Mouse (Mus musculus) liver, embryonic 14.5 days (tissue): ENCODE data around the gene Igsf6. TPM values are rescaled to one million over a fixed set of nuclear protein-coding genes. Genes with fewer than 3 reads are reported as not detected.

Experiments used
- ATAC-seq: fragments of 200-750 bp; cut with Nextera tagmentation; 2 replicates; pipeline ENCODE4 v1.8.0; 2017; ENCODE audit warnings: moderate number of reproducible peaks, mild to moderate bottlenecking, moderate library complexity; ENCODE audit not compliant: insufficient read depth
- DNase-seq, 3 experiments: peaks; one replicate each; pipeline ENCODE4 v3.0.0-alpha.2; 2012 to 2013; ENCODE audit warnings: low read depth in 3 of 3, low spot score in 3 of 3
- H3K27ac ChIP-seq: fragments of 300-500 bp; sonication (generic); 2 replicates; pipeline ENCODE4 v1.5.1; 2014; ENCODE audit warnings: moderate library complexity, mild to moderate bottlenecking, control low read depth, inconsistent platforms
- H3K27me3 ChIP-seq: fragments of 300-500 bp; sonication (generic); 2 replicates; pipeline ENCODE4 v1.6.1; 2014; ENCODE audit warnings: mild to moderate bottlenecking, low read length, moderate library complexity; ENCODE audit not compliant: control insufficient read depth, insufficient read depth
- H3K36me3 ChIP-seq: fragments of 300-500 bp; sonication (generic); replicated peaks from 2 replicates; pipeline ENCODE4 v1.6.1; 2014; ENCODE audit warnings: low read depth; ENCODE audit not compliant: control insufficient read depth, insufficient read depth
- H3K4me1 ChIP-seq, 2 experiments: fragments of 200-500 bp in 1 of 2; fragments of 300-500 bp in 1 of 2; sonication (generic) in 1 of 2; replicated peaks; 2 replicates each; pipeline ENCODE4 v1.6.1; 2012 to 2014; ENCODE audit warnings: antibody characterized with exemption in 1 of 2, inconsistent platforms in 1 of 2, low read length in 1 of 2; ENCODE audit not compliant: control insufficient read depth in 2 of 2, insufficient read depth in 2 of 2
- H3K4me2 ChIP-seq: fragments of 300-500 bp; sonication (generic); 2 replicates; pipeline ENCODE4 v1.6.1; 2014; ENCODE audit warnings: low read depth, mild to moderate bottlenecking, control low read depth, moderate library complexity
- H3K4me3 ChIP-seq, 2 experiments: fragments of 200-500 bp in 1 of 2; fragments of 300-500 bp in 1 of 2; sonication (generic) in 1 of 2; 2 replicates each; pipeline ENCODE4 v1.5.1; 2012 to 2014; ENCODE audit warnings: low read depth in 2 of 2, low read length in 2 of 2, mild to moderate bottlenecking in 2 of 2, control low read depth in 1 of 2, inconsistent platforms in 1 of 2, moderate library complexity in 1 of 2; ENCODE audit not compliant: insufficient read depth in 1 of 2
- H3K9ac ChIP-seq: fragments of 300-500 bp; sonication (generic); replicated peaks from 2 replicates; pipeline ENCODE4 v1.6.1; 2014; ENCODE audit warnings: mild to moderate bottlenecking, control low read depth, moderate library complexity
- H3K9me3 ChIP-seq: fragments of 300-500 bp; sonication (generic); 2 replicates; pipeline ENCODE4 v1.6.1; 2016; ENCODE audit warnings: low read length, mixed read lengths; ENCODE audit not compliant: control insufficient read depth
- CTCF ChIP-seq: IDR thresholded peaks from 2 replicates; pipeline ENCODE4 v1.5.1; 2016; ENCODE audit warnings: antibody characterized with exemption, low read depth, control low read depth
- EP300 ChIP-seq: IDR thresholded peaks from 2 replicates; pipeline ENCODE4 v1.6.1; 2016; ENCODE audit warnings: antibody characterized with exemption, low read depth
- WGBS: fragments of 180-500 bp; shearing (Covaris S2); extraction: QIAGEN DNeasy Blood & Tissue Kit; methylation state at CpG from one replicate; pipeline ENCODE4 v1.1.7; 2014; ENCODE audit not compliant: insufficient replicate concordance; 5-methylcytosine and 5-hydroxymethylcytosine counted together
- polyA plus RNA-seq, 2 experiments: library from polyadenylated mRNA; depleted of rRNA in 1 of 2; stranded (reverse) in 1 of 2; unstranded in 1 of 2; fragments of >200 nt; fragmentation: Nextera tagmentation in 1 of 2; extraction: Ambion mirVana in 1 of 2; gene quantifications; 2 replicates each; pipeline versions ENCODE4 v1.2.1 to v1.2.3; 2012 to 2014

The Igsf6 gene
- polyA plus RNA-seq, 2 experiments, result 4.7 to 7.2 TPM

GRCm38 (mm10) chr7:121084840-121085453 lies 10.6 kb upstream of the Igsf6 start:
- TF ChIP-seq CTCF, result no peak
- no peak for TF ChIP-seq EP300
- 60% methylated on average over 8 of the region's 8 CpGs for WGBS
- no peak for ATAC-seq
- no peaks in the 10 kb centered on the region for H3K4me1 ChIP-seq
- no peak overlapping the region for H3K4me3 ChIP-seq
- no peak overlapping the region for H3K9ac ChIP-seq
- H3K4me2 ChIP-seq, result no peak overlapping the region
- H3K27ac ChIP-seq, result no peak overlapping the region
- H3K36me3 ChIP-seq, result no peaks in the 10 kb centered on the region
- no peaks in the 10 kb centered on the region for H3K27me3 ChIP-seq
- no peak for DNase-seq
- H3K9me3 ChIP-seq, result no peaks in the 10 kb centered on the region

- DNase-seq (no peak), ATAC-seq (no peak)
- Histone ChIP-seq H3K4me3 (no peak overlapping the region), H3K36me3 (no peaks in the 10 kb centered on the region), H3K4me1 (no peaks in the 10 kb centered on the region), H3K27ac (no peak overlapping the region), H3K9ac (no peak overlapping the region), H3K4me2 (no peak overlapping the region), H3K9me3 (no peaks in the 10 kb centered on the region), H3K27me3 (no peaks in the 10 kb centered on the region)
- no peak for TF ChIP-seq EP300
- TF ChIP-seq CTCF, result no peak
- WGBS, result 65% methylated on average over 9 of the region's 9 CpGs
These were observed 8.7 kb upstream of the Igsf6 start for GRCm38 (mm10) chr7:121082949-121083513.

- no peak overlapping the region for H3K27ac ChIP-seq
- no peak overlapping the region for H3K9ac ChIP-seq
- no peaks in the 10 kb centered on the region for H3K36me3 ChIP-seq
- no peak overlapping the region for H3K4me3 ChIP-seq
- no peaks in the 10 kb centered on the region for H3K4me1 ChIP-seq
- no peak overlapping the region for H3K4me2 ChIP-seq
- DNase-seq (no peak), ATAC-seq (no peak)
- no peaks in the 10 kb centered on the region for H3K9me3 ChIP-seq
- H3K27me3 ChIP-seq, result no peaks in the 10 kb centered on the region
- 68% methylated on average over 2 of the region's 2 CpGs for WGBS
- TF ChIP-seq EP300 (no peak), CTCF (no peak)
These were observed 7.4 kb upstream of the Igsf6 start for GRCm38 (mm10) chr7:121081816-121082215.

GRCm38 (mm10) chr7:121081350-121081749 lies 7.0 kb upstream of the Igsf6 start, which contains the start of gene Otoa:
Otoa (plus strand) TSS chr7:121081650.
- Histone ChIP-seq H3K27ac (no peak within 1 kb of the TSS), H3K9me3 (no peaks in the 10 kb centered on the region), H3K9ac (no peak within 1 kb of the TSS), H3K27me3 (no peaks in the 10 kb centered on the region), H3K4me1 (no peaks in the 10 kb centered on the region), H3K36me3 (no peaks in the 10 kb centered on the region), H3K4me3 (no peak within 1 kb of the TSS), H3K4me2 (no peak within 1 kb of the TSS)
- 70% methylated on average over 4 of the region's 4 CpGs for WGBS
- TF ChIP-seq EP300 (no peak), CTCF (no peak)
- DNase-seq (no peak), ATAC-seq (no peak)

- Histone ChIP-seq H3K4me1 (no peaks in the 10 kb centered on the region), H3K9me3 (no peaks in the 10 kb centered on the region), H3K4me2 (no peak overlapping the region), H3K36me3 (no peaks in the 10 kb centered on the region), H3K9ac (no peak overlapping the region), H3K4me3 (no peak overlapping the region), H3K27ac (no peak overlapping the region), H3K27me3 (no peaks in the 10 kb centered on the region)
- peak in 2 of 3 experiments; percentile 26 to 30 for DNase-seq
- no peak for ATAC-seq
- TF ChIP-seq CTCF (peak; percentile 76), EP300 (no peak)
- 51% methylated on average over 5 of the region's 5 CpGs for WGBS
These were observed 3.5 kb upstream of the Igsf6 start for GRCm38 (mm10) chr7:121077829-121078228.
